Mouse (Mus musculus) MEL (cell line): ENCODE data around the gene Cct6b.

Experiments
- CTCF ChIP-seq, 3 experiments: IDR thresholded peaks in 2 of 3; conservative IDR thresholded peaks in 1 of 3; 2 replicates each; pipeline ENCODE4 v1.5.1; 2011 to 2012; ENCODE audit warnings: low read length in 3 of 3, low read depth in 2 of 3, mild to moderate bottlenecking in 2 of 3, improper control_type of control experiment in 1 of 3, inconsistent platforms in 1 of 3, mixed read lengths in 1 of 3, moderate library complexity in 1 of 3; ENCODE audit not compliant: control insufficient read depth in 1 of 3, insufficient read depth in 1 of 3, poor library complexity in 1 of 3, severe bottlenecking in 1 of 3
- EP300 ChIP-seq, 2 experiments: IDR thresholded peaks; 2 replicates each; pipeline ENCODE4 v1.6.1; 2011; ENCODE audit warnings: improper control_type of control experiment in 2 of 2, low read length in 2 of 2, low read depth in 1 of 2, mild to moderate bottlenecking in 1 of 2
- GABPA ChIP-seq: IDR thresholded peaks from 2 replicates; pipeline ENCODE4 v1.6.1; 2012; ENCODE audit warnings: low read depth, mild to moderate bottlenecking, inconsistent platforms, low read length, improper control_type of control experiment, moderate library complexity
- GATA1 ChIP-seq: IDR thresholded peaks from 2 replicates; pipeline ENCODE4 v1.6.1; 2011; ENCODE audit warnings: low read depth, low read length, improper control_type of control experiment
- JUND ChIP-seq: IDR thresholded peaks from 2 replicates; pipeline ENCODE4 v1.6.1; 2011; ENCODE audit warnings: low read depth, mild to moderate bottlenecking, improper control_type of control experiment, low read length
- MAX ChIP-seq: IDR thresholded peaks from 2 replicates; pipeline ENCODE4 v1.6.1; 2011; ENCODE audit warnings: low read length, improper control_type of control experiment
- POLR2A ChIP-seq, 2 experiments: IDR thresholded peaks; 2 replicates each; pipeline ENCODE4 v1.6.1; 2011 to 2012; ENCODE audit warnings: low read length in 2 of 2, mild to moderate bottlenecking in 2 of 2, control low read depth in 1 of 2, improper control_type of control experiment in 1 of 2, low read depth in 1 of 2, moderate library complexity in 1 of 2; ENCODE audit not compliant: control insufficient read depth in 1 of 2, insufficient read depth in 1 of 2, poor library complexity in 1 of 2
- SIN3A ChIP-seq: IDR thresholded peaks from 2 replicates; pipeline ENCODE4 v1.6.1; 2012; ENCODE audit warnings: low read length, improper control_type of control experiment, inconsistent platforms
- SMC3 ChIP-seq: IDR thresholded peaks from 2 replicates; pipeline ENCODE4 v1.6.1; 2011; ENCODE audit warnings: low read depth, low read length, improper control_type of control experiment
- ZMIZ1 ChIP-seq: IDR thresholded peaks from 2 replicates; pipeline ENCODE4 v1.6.1; 2012; ENCODE audit warnings: low read depth, mild to moderate bottlenecking, inconsistent platforms, low read length, improper control_type of control experiment, moderate library complexity
- ZNF384 ChIP-seq: IDR thresholded peaks from 2 replicates; pipeline ENCODE4 v1.6.1; 2012; ENCODE audit warnings: low read depth, mild to moderate bottlenecking, inconsistent platforms, low read length, improper control_type of control experiment

GRCm38 (mm10) chr11:82690476-82690875, 73.6 kb downstream of the Cct6b start:
- TF ChIP-seq ZNF384 (no peak), ZMIZ1 (no peak), POLR2A (IDR thresholded peaks at IDR 0.05; ENCODE audit: control insufficient read depth in 1 of 2, insufficient read depth in 1 of 2, low read depth in 1 of 2, low read length in 2 of 2, poor library complexity in 1 of 2) (no peak), CTCF (IDR thresholded peaks at IDR 0.05 in 2 of 3, conservative IDR thresholded peaks at IDR 0.05 in 1 of 3; ENCODE audit: control insufficient read depth in 1 of 3, insufficient read depth in 1 of 3, low read depth in 2 of 3, low read length in 3 of 3, poor library complexity in 1 of 3, severe bottlenecking in 1 of 3) (no peak), MAX (no peak), SIN3A (no peak), SMC3 (no peak), JUND (no peak), EP300 (IDR thresholded peaks at IDR 0.05; ENCODE audit: low read depth in 1 of 2, low read length in 2 of 2) (no peak), GABPA (no peak), GATA1 (no peak)
